Mouse (Mus musculus) thymus, postnatal 10 days (tissue): ENCODE data around the gene Ren1.
A peak's percentile ranks its signal among the peaks of the same experiment; 100 is the strongest.

ENCODE experiments used
- DNase-seq, 2 experiments: peaks; one replicate each; pipeline ENCODE4 v3.0.0; 2021; ENCODE audit warnings: low spot score in 2 of 2

The Ren1 gene

GRCm38 (mm10) chr1:133375696-133376346 is 25.5 kb downstream of the Ren1 start:
- DNase-seq, result no peak

GRCm38 (mm10) chr1:133377547-133377946 is 27.2 kb downstream of the Ren1 start:
- DNase-seq, result no peak

GRCm38 (mm10) chr1:133379254-133379985 is 29.1 kb downstream of the Ren1 start:
- DNase-seq, result no peak

- DNase-seq, result no peak
Measured at GRCm38 (mm10) chr1:133379986-133380320, 29.6 kb downstream of the Ren1 start.

- DNase-seq, result peak in 1 of 2 experiments; percentile 52
Measured at GRCm38 (mm10) chr1:133380347-133381065, 30.2 kb downstream of the Ren1 start.

GRCm38 (mm10) chr1:133382008-133382407 is 31.7 kb downstream of the Ren1 start:
- peak in 1 of 2 experiments; percentile 32 for DNase-seq

GRCm38 (mm10) chr1:133382552-133383155 is 32.3 kb downstream of the Ren1 start:
- DNase-seq, result no peak

GRCm38 (mm10) chr1:133383157-133383783 is 33.0 kb downstream of the Ren1 start:
- no peak for DNase-seq

GRCm38 (mm10) chr1:133385506-133385905 is 35.2 kb downstream of the Ren1 start:
- peak; percentile 78 to 90 for DNase-seq

- no peak for DNase-seq
Measured at GRCm38 (mm10) chr1:133386209-133386608, 35.9 kb downstream of the Ren1 start.

- DNase-seq, result no peak
Measured at GRCm38 (mm10) chr1:133387539-133388268, 37.4 kb downstream of the Ren1 start.

- no peak for DNase-seq
Measured at GRCm38 (mm10) chr1:133394702-133395101, 44.4 kb downstream of the Ren1 start.

- DNase-seq, result no peak
Measured at GRCm38 (mm10) chr1:133396693-133397092, 46.4 kb downstream of the Ren1 start.

GRCm38 (mm10) chr1:133397094-133397482 is 46.8 kb downstream of the Ren1 start:
- DNase-seq, result no peak

GRCm38 (mm10) chr1:133397483-133398237 is 47.4 kb downstream of the Ren1 start:
- DNase-seq, result no peak

- peak in 1 of 2 experiments; percentile 34 for DNase-seq
Measured at GRCm38 (mm10) chr1:133400014-133400725, 49.9 kb downstream of the Ren1 start.

- no peak for DNase-seq
Measured at GRCm38 (mm10) chr1:133404005-133404404, 53.7 kb downstream of the Ren1 start.

GRCm38 (mm10) chr1:133406614-133407013 is 56.3 kb downstream of the Ren1 start:
- no peak for DNase-seq

GRCm38 (mm10) chr1:133407436-133407835 is 57.1 kb downstream of the Ren1 start:
- DNase-seq, result no peak

- no peak for DNase-seq
Measured at GRCm38 (mm10) chr1:133408321-133408720, 58.0 kb downstream of the Ren1 start.
